Mouse (Mus musculus): ENCODE results near the gene Bicc1. TPM values are rescaled to one million over a fixed set of nuclear protein-coding genes. Genes with fewer than 3 reads are reported as not detected.

The Bicc1 gene
- total RNA-seq, 2 experiments from 2014 or later: 3.7 to 4.7 TPM

GRCm38 (mm10) chr10:71123974-71124373, 35.5 kb downstream of the Bicc1 start:
- DNase-seq (ENCODE audit: extremely low spot score in 1 of 2, low spot score in 1 of 2): no peak

GRCm38 (mm10) chr10:71123395-71123794, 36.1 kb downstream of the Bicc1 start:
- DNase-seq (ENCODE audit: extremely low spot score in 1 of 2, low spot score in 1 of 2): no peak

- DNase-seq (ENCODE audit: extremely low spot score in 1 of 2, low spot score in 1 of 2): no peak
These were observed 37.0 kb downstream of the Bicc1 start for GRCm38 (mm10) chr10:71122480-71122879.

- no peak for DNase-seq (ENCODE audit: extremely low spot score in 1 of 2, low spot score in 1 of 2)
These were observed 38.7 kb downstream of the Bicc1 start for GRCm38 (mm10) chr10:71120769-71121165.

GRCm38 (mm10) chr10:71120121-71120768, 39.3 kb downstream of the Bicc1 start:
- no peak for DNase-seq (ENCODE audit: extremely low spot score in 1 of 2, low spot score in 1 of 2)

GRCm38 (mm10) chr10:71119120-71119847, 40.2 kb downstream of the Bicc1 start:
- DNase-seq (ENCODE audit: extremely low spot score in 1 of 2, low spot score in 1 of 2): no peak

GRCm38 (mm10) chr10:71117766-71118165, 41.7 kb downstream of the Bicc1 start:
- DNase-seq (ENCODE audit: extremely low spot score in 1 of 2, low spot score in 1 of 2): no peak

GRCm38 (mm10) chr10:71114260-71114920, 45.1 kb downstream of the Bicc1 start:
- DNase-seq (ENCODE audit: extremely low spot score in 1 of 2, low spot score in 1 of 2): no peak

- no peak for DNase-seq (ENCODE audit: extremely low spot score in 1 of 2, low spot score in 1 of 2)
These were observed 52.9 kb downstream of the Bicc1 start for GRCm38 (mm10) chr10:71106491-71107205.

GRCm38 (mm10) chr10:71104791-71105190, 54.7 kb downstream of the Bicc1 start:
- DNase-seq (ENCODE audit: extremely low spot score in 1 of 2, low spot score in 1 of 2): no peak

- DNase-seq (ENCODE audit: extremely low spot score in 1 of 2, low spot score in 1 of 2): no peak
These were observed 58.5 kb downstream of the Bicc1 start for GRCm38 (mm10) chr10:71100815-71101499.

GRCm38 (mm10) chr10:71094707-71095254, 64.7 kb downstream of the Bicc1 start:
- DNase-seq (ENCODE audit: extremely low spot score in 1 of 2, low spot score in 1 of 2): no peak

- no peak for DNase-seq (ENCODE audit: extremely low spot score in 1 of 2, low spot score in 1 of 2)
These were observed 66.2 kb downstream of the Bicc1 start for GRCm38 (mm10) chr10:71093312-71093711.

- no peak for DNase-seq (ENCODE audit: extremely low spot score in 1 of 2, low spot score in 1 of 2)
These were observed 72.2 kb downstream of the Bicc1 start for GRCm38 (mm10) chr10:71087359-71087716.

GRCm38 (mm10) chr10:71086571-71087358, 72.7 kb downstream of the Bicc1 start:
- no peak for DNase-seq (ENCODE audit: extremely low spot score in 1 of 2, low spot score in 1 of 2)

GRCm38 (mm10) chr10:71082986-71083385, 76.5 kb downstream of the Bicc1 start:
- no peak for DNase-seq (ENCODE audit: extremely low spot score in 1 of 2, low spot score in 1 of 2)

- DNase-seq (ENCODE audit: extremely low spot score in 1 of 2, low spot score in 1 of 2): no peak
These were observed 80.6 kb downstream of the Bicc1 start for GRCm38 (mm10) chr10:71078856-71079255.

- DNase-seq (ENCODE audit: extremely low spot score in 1 of 2, low spot score in 1 of 2): no peak
These were observed 94.5 kb downstream of the Bicc1 start for GRCm38 (mm10) chr10:71065009-71065408.

GRCm38 (mm10) chr10:71064576-71064975, 94.9 kb downstream of the Bicc1 start:
- no peak for DNase-seq (ENCODE audit: extremely low spot score in 1 of 2, low spot score in 1 of 2)

All from layer of hippocampus, postnatal 25 days (tissue).